Mouse (Mus musculus) erythroblast, embryonic 14.5 days (primary cell): ENCODE measurements around the gene Yju2.

ENCODE experiments used
- GATA1 ChIP-seq: IDR thresholded peaks from 2 replicates; pipeline ENCODE4 v1.6.1; 2012; ENCODE audit warnings: low read length, inconsistent platforms, mixed read lengths
- TAL1 ChIP-seq: IDR thresholded peaks from 3 replicates; pipeline ENCODE4 v1.6.1; 2012; ENCODE audit warnings: low read length, inconsistent platforms, mixed read lengths

DNA sequence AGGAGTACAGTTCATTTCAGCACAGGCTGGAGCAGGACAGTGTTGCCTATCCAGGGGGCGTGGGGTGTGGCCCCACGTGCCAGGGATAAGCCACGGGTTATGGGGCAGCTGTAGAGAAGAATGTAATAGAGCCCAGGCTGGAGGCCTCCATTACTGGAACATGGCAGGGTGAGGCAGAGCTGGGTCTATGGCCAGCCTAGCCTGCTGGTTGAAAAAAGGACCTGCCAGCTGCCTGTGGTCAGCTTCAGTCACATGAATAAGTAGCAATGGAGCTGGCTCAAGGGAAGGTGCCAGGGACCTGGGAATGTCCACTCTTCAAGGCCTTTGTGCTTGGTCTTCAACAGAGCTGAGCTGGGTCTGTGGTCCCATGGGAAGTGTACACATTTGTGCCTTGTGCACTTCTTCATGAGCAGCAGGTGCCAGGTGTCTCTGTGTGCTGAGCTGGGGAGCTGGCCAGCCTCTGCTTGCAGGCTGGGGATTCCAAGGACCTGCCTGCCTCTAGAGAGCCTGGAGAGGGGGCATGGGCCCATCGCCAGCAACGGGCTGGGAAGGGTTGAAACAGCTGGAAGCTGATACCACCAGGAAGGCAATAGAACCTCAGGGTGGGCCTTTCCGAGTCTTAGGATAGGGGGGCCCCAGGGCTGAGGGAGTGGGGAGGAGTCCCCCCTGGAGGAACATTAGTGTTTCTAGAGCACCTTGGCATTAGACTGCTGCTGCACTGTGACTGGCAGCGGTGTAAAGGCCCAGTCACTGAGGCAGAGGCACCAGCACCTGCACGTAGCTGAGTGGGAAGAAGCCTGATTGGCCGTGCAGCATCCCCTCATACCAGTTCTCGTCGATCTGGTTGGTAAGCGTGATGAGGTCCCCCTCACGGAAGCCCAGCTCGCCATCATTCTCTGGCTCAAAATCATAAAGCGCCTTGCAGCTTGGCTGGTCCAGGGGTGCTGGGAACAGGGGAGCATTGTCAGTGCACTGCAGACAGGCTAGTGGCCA, 58.2 kb downstream of the Yju2 start:
- TF ChIP-seq GATA1 (no peak), TAL1 (no peak)
